Mouse (Mus musculus) hindbrain, embryonic 13.5 days (tissue): ENCODE data around the gene Slc38a6. TPM values are rescaled to one million over a fixed set of nuclear protein-coding genes. Genes with fewer than 3 reads are reported as not detected.

ENCODE experiments used
- ATAC-seq: fragments of 200-750 bp; cut with Nextera tagmentation; 2 replicates; pipeline ENCODE4 v1.8.0; 2017; ENCODE audit warnings: moderate TSS enrichment; ENCODE audit not compliant: low FRiP score
- H3K27ac ChIP-seq: fragments of 300-500 bp; sonication (generic); 2 replicates; pipeline ENCODE4 v1.5.1; 2015; ENCODE audit warnings: inconsistent platforms, mild to moderate bottlenecking, moderate library complexity
- H3K27me3 ChIP-seq: fragments of 300-500 bp; sonication (generic); 2 replicates; pipeline ENCODE4 v1.6.1; 2015; ENCODE audit warnings: mild to moderate bottlenecking, inconsistent platforms
- H3K36me3 ChIP-seq: fragments of 300-500 bp; sonication (generic); 2 replicates; pipeline ENCODE4 v1.6.1; 2015; ENCODE audit warnings: mild to moderate bottlenecking, inconsistent platforms
- H3K4me1 ChIP-seq: fragments of 300-500 bp; sonication (generic); replicated peaks from 2 replicates; pipeline ENCODE4 v1.6.1; 2015; ENCODE audit warnings: inconsistent platforms
- H3K4me2 ChIP-seq: fragments of 300-500 bp; sonication (generic); 2 replicates; pipeline ENCODE4 v1.6.1; 2015; ENCODE audit warnings: inconsistent platforms, mild to moderate bottlenecking, moderate library complexity
- H3K4me3 ChIP-seq: fragments of 300-500 bp; sonication (generic); 2 replicates; pipeline ENCODE4 v1.5.1; 2015; ENCODE audit warnings: mild to moderate bottlenecking, inconsistent platforms
- H3K9ac ChIP-seq: fragments of 300-500 bp; sonication (generic); 2 replicates; pipeline ENCODE4 v1.6.1; 2015; ENCODE audit warnings: mild to moderate bottlenecking, inconsistent platforms
- H3K9me3 ChIP-seq: fragments of 300-500 bp; sonication (generic); 2 replicates; pipeline ENCODE4 v1.6.1; 2016; ENCODE audit warnings: inconsistent platforms
- WGBS: fragments of 180-500 bp; shearing (Covaris S2); methylation state at CpG from one replicate; pipeline ENCODE4 v1.1.7; 2015; 5-methylcytosine and 5-hydroxymethylcytosine counted together
- polyA plus RNA-seq: library from polyadenylated mRNA; unstranded; fragments of >200 nt; fragmentation: Nextera tagmentation; extraction: Ambion mirVana; gene quantifications from 2 replicates; pipeline ENCODE4 v1.2.1, GENCODE M21; 2015

Gene Slc38a6
- polyA plus RNA-seq, 1 experiment from 2014 or later: 14.3 TPM

- Histone ChIP-seq H3K4me2 (no peak overlapping the region), H3K4me1 (peaks cover 13% of the 10 kb centered on the region; the same call in 1 of the 2 replicates), H3K36me3 (no peaks in the 10 kb centered on the region), H3K9me3 (no peaks in the 10 kb centered on the region), H3K27me3 (no peaks in the 10 kb centered on the region), H3K4me3 (no peak overlapping the region), H3K9ac (no peak overlapping the region), H3K27ac (no peak overlapping the region)
- no peak for ATAC-seq
- 48% methylated on average over 2 of the region's 2 CpGs for WGBS
These were observed 38.6 kb downstream of the Slc38a6 start for GRCm38 (mm10) chr12:73325181-73325580.

GRCm38 (mm10) chr12:73325617-73326016 lies 39.0 kb downstream of the Slc38a6 start:
- no peaks in the 10 kb centered on the region for H3K27me3 ChIP-seq
- peaks cover 13% of the 10 kb centered on the region; the same call in 1 of the 2 replicates for H3K4me1 ChIP-seq
- H3K27ac ChIP-seq: no peak overlapping the region
- no peak overlapping the region for H3K9ac ChIP-seq
- WGBS: 27% methylated on average over 4 of the region's 4 CpGs
- H3K9me3 ChIP-seq: no peaks in the 10 kb centered on the region
- no peak overlapping the region for H3K4me3 ChIP-seq
- no peak for ATAC-seq
- H3K36me3 ChIP-seq: no peaks in the 10 kb centered on the region
- no peak overlapping the region for H3K4me2 ChIP-seq

- ATAC-seq: no peak
- no peaks in the 10 kb centered on the region for H3K36me3 ChIP-seq
- no peak overlapping the region for H3K9ac ChIP-seq
- no peaks in the 10 kb centered on the region for H3K9me3 ChIP-seq
- H3K27me3 ChIP-seq: no peaks in the 10 kb centered on the region
- no peak overlapping the region for H3K4me2 ChIP-seq
- peaks cover 13% of the 10 kb centered on the region; the same call in 1 of the 2 replicates for H3K4me1 ChIP-seq
- H3K27ac ChIP-seq: no peak overlapping the region
- 72% methylated on average over 3 of the region's 3 CpGs for WGBS
- no peak overlapping the region for H3K4me3 ChIP-seq
These were observed 40.8 kb downstream of the Slc38a6 start for GRCm38 (mm10) chr12:73327381-73327780.

- Histone ChIP-seq H3K27ac (no peak overlapping the region), H3K4me2 (no peak overlapping the region), H3K36me3 (no peaks in the 10 kb centered on the region), H3K9me3 (no peaks in the 10 kb centered on the region), H3K4me1 (peaks cover 15% of the 10 kb centered on the region; the same call in 1 of the 2 replicates), H3K4me3 (no peak overlapping the region), H3K27me3 (no peaks in the 10 kb centered on the region), H3K9ac (no peak overlapping the region)
- WGBS: 83% methylated on average over 4 of the region's 4 CpGs
- no peak for ATAC-seq
These were observed 42.0 kb downstream of the Slc38a6 start for GRCm38 (mm10) chr12:73328448-73329167.

GRCm38 (mm10) chr12:73330236-73330635 lies 43.7 kb downstream of the Slc38a6 start:
- H3K36me3 ChIP-seq: no peaks in the 10 kb centered on the region; the same call in 1 of the 2 replicates
- no peak for ATAC-seq
- peaks cover 25% of the 10 kb centered on the region for H3K4me1 ChIP-seq
- no peaks in the 10 kb centered on the region for H3K27me3 ChIP-seq
- 80% methylated on average over 7 of the region's 7 CpGs for WGBS
- H3K27ac ChIP-seq: no peak overlapping the region
- no peak overlapping the region for H3K4me3 ChIP-seq
- no peak overlapping the region for H3K4me2 ChIP-seq
- no peaks in the 10 kb centered on the region for H3K9me3 ChIP-seq
- H3K9ac ChIP-seq: no peak overlapping the region

GRCm38 (mm10) chr12:73332701-73333100 lies 46.1 kb downstream of the Slc38a6 start:
- no peak for ATAC-seq
- H3K4me3 ChIP-seq: no peak overlapping the region
- peaks cover 11% of the 10 kb centered on the region for H3K4me1 ChIP-seq
- no peak overlapping the region for H3K27ac ChIP-seq
- no peaks in the 10 kb centered on the region for H3K27me3 ChIP-seq
- H3K9ac ChIP-seq: no peak overlapping the region
- no peak overlapping the region for H3K4me2 ChIP-seq
- WGBS: 70% methylated on average over 4 of the region's 4 CpGs
- no peaks in the 10 kb centered on the region; the same call in 1 of the 2 replicates for H3K36me3 ChIP-seq
- H3K9me3 ChIP-seq: no peaks in the 10 kb centered on the region

GRCm38 (mm10) chr12:73334051-73334551 lies 47.5 kb downstream of the Slc38a6 start:
- Histone ChIP-seq H3K27me3 (no peaks in the 10 kb centered on the region), H3K9ac (no peak overlapping the region), H3K4me1 (peaks cover 11% of the 10 kb centered on the region), H3K4me3 (no peak overlapping the region), H3K9me3 (no peaks in the 10 kb centered on the region), H3K36me3 (no peaks in the 10 kb centered on the region; the same call in 1 of the 2 replicates), H3K4me2 (no peak overlapping the region), H3K27ac (peak overlapping the region; percentile 64)
- ATAC-seq: peak; percentile 88; the same call in 1 of the 2 replicates
- 51% methylated on average over 8 of the region's 8 CpGs for WGBS

- H3K4me1 ChIP-seq: peaks cover 21% of the 10 kb centered on the region
- peaks cover 2% of the 10 kb centered on the region; the same call in 1 of the 2 replicates for H3K36me3 ChIP-seq
- no peak for ATAC-seq
- no peak overlapping the region for H3K4me2 ChIP-seq
- H3K27ac ChIP-seq: no peak overlapping the region
- no peak overlapping the region for H3K4me3 ChIP-seq
- no peaks in the 10 kb centered on the region for H3K9me3 ChIP-seq
- WGBS: 87% methylated on average over 7 of the region's 7 CpGs
- H3K27me3 ChIP-seq: no peaks in the 10 kb centered on the region
- no peak overlapping the region for H3K9ac ChIP-seq
These were observed 50.5 kb downstream of the Slc38a6 start for GRCm38 (mm10) chr12:73337127-73337526.

GRCm38 (mm10) chr12:73340642-73341293 lies 54.2 kb downstream of the Slc38a6 start:
- Histone ChIP-seq H3K36me3 (peaks cover 19% of the 10 kb centered on the region), H3K27ac (no peak overlapping the region), H3K4me3 (no peak overlapping the region), H3K27me3 (no peaks in the 10 kb centered on the region), H3K4me1 (peaks cover 9% of the 10 kb centered on the region), H3K9ac (no peak overlapping the region), H3K9me3 (no peaks in the 10 kb centered on the region), H3K4me2 (no peak overlapping the region)
- 9% methylated on average over 8 of the region's 8 CpGs for whole genome bisulfite sequencing
- no peak for ATAC-seq

- H3K27ac ChIP-seq: no peak overlapping the region
- H3K4me1 ChIP-seq: peaks cover 9% of the 10 kb centered on the region
- no peaks in the 10 kb centered on the region for H3K27me3 ChIP-seq
- no peaks in the 10 kb centered on the region for H3K9me3 ChIP-seq
- no peak for ATAC-seq
- 74% methylated on average over 14 of the region's 14 CpGs for WGBS
- no peak overlapping the region for H3K4me2 ChIP-seq
- no peak overlapping the region for H3K9ac ChIP-seq
- H3K36me3 ChIP-seq: peaks cover 24% of the 10 kb centered on the region
- no peak overlapping the region for H3K4me3 ChIP-seq
These were observed 55.4 kb downstream of the Slc38a6 start for GRCm38 (mm10) chr12:73341703-73342663.

- Histone ChIP-seq H3K9ac (no peak overlapping the region), H3K27me3 (no peaks in the 10 kb centered on the region), H3K4me3 (no peak overlapping the region), H3K4me2 (no peak overlapping the region), H3K36me3 (peaks cover 31% of the 10 kb centered on the region), H3K9me3 (no peaks in the 10 kb centered on the region), H3K27ac (no peak overlapping the region), H3K4me1 (peaks cover 9% of the 10 kb centered on the region)
- 91% methylated on average over 4 of the region's 4 CpGs for WGBS
- no peak for ATAC-seq
These were observed 57.7 kb downstream of the Slc38a6 start for GRCm38 (mm10) chr12:73344300-73344699.

- Histone ChIP-seq H3K36me3 (peaks cover 30% of the 10 kb centered on the region), H3K4me2 (no peak overlapping the region), H3K27ac (no peak overlapping the region), H3K9me3 (no peaks in the 10 kb centered on the region), H3K9ac (no peak overlapping the region), H3K4me3 (no peak overlapping the region), H3K4me1 (peaks cover 5% of the 10 kb centered on the region; the same call in 1 of the 2 replicates), H3K27me3 (no peaks in the 10 kb centered on the region)
- WGBS: 73% methylated on average over 12 of the region's 12 CpGs
- no peak for ATAC-seq
These were observed 58.6 kb downstream of the Slc38a6 start for GRCm38 (mm10) chr12:73345157-73345556.
